Mouse (Mus musculus): ENCODE measurements around the gene Hist1h2ac. TPM values are rescaled to one million over a fixed set of nuclear protein-coding genes. Genes with fewer than 3 reads are reported as not detected.
"Not testable (repeated sequence)": the region's sequence is repeated elsewhere in the genome, so short reads cannot be mapped to it uniquely, and the experiment has no call there.

Hist1h2ac gene
- total RNA-seq, 1 experiment, result 112 TPM

- no peak overlapping the region for H3K27ac ChIP-seq (ENCODE audit: insufficient read depth, low read depth, low read length, poor library complexity, severe bottlenecking)
- no peaks in the 10 kb centered on the region for H3K36me3 ChIP-seq (ENCODE audit: control insufficient read depth, insufficient read depth, low read length, poor library complexity, severe bottlenecking)
- H3K4me1 ChIP-seq (ENCODE audit: control insufficient read depth in 2 of 2, insufficient read depth in 2 of 2, low read length in 2 of 2, poor library complexity in 1 of 2), result peaks cover 4 to 5% of the 10 kb centered on the region in 2 experiments; a peak in 2 of 4 replicates
- H3K9me3 ChIP-seq (ENCODE audit: control insufficient read depth, insufficient read depth, low read depth, low read length), result no peaks in the 10 kb centered on the region
- in situ Hi-C loops (cut with MboI; ENCODE audit: low sequenced_read_pairs in 2 of 2, unreplicated experiment in 2 of 2), result no loop called here
- H3K9ac ChIP-seq (ENCODE audit: insufficient read depth, low read depth, low read length, poor library complexity, severe bottlenecking), result no peak overlapping the region
- no peak overlapping the region for H3K4me3 ChIP-seq (ENCODE audit: insufficient read depth in 1 of 2, low read depth in 1 of 2, low read length in 2 of 2, poor library complexity in 1 of 2, severe bottlenecking in 1 of 2)
- TF ChIP-seq MAFK (IDR thresholded peaks at IDR 0.05; ENCODE audit: insufficient read depth, low read depth, low read length) (no peak), HCFC1 (IDR thresholded peaks at IDR 0.05; ENCODE audit: borderline replicate concordance, insufficient read depth, low read length) (no peak), ZNF384 (IDR thresholded peaks at IDR 0.05; ENCODE audit: low read depth, low read length) (no peak), ZC3H11A (IDR thresholded peaks at IDR 0.05; ENCODE audit: borderline replicate concordance, low read depth, low read length) (no peak), CHD2 (IDR thresholded peaks at IDR 0.05; ENCODE audit: low read depth, low read length) (no peak)
- DNase-seq (ENCODE audit: low read depth, low spot score), result no peak
Measured at GRCm38 (mm10) chr13:23708654-23709053, 24.9 kb upstream of the Hist1h2ac start.

DNA sequence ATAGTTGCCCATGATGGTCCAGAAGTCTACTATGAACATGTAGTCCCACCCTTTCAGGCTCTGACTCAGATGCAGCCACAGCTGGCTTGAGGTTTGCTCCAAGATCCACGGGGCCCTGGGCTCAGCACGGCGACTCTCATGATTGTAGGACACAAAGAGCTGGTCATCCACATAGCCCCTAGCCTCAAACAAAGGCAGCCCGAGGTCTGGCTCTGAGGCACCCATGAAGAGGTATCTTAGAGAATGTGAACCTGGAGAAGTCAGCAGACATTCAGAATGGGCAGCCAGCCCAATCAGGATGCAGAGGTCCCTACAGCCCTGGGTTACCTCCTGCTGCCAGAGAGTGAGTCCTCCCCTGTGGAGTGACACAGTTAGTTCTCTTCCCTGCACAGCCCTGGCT lies 24.3 kb upstream of the Hist1h2ac start:
- Histone ChIP-seq H3K4me1 (ENCODE audit: control insufficient read depth in 2 of 2, insufficient read depth in 2 of 2, low read length in 2 of 2, poor library complexity in 1 of 2) (peaks cover 4 to 5% of the 10 kb centered on the region in 2 experiments; a peak in 2 of 4 replicates), H3K9me3 (ENCODE audit: control insufficient read depth, insufficient read depth, low read depth, low read length) (no peaks in the 10 kb centered on the region), H3K9ac (ENCODE audit: insufficient read depth, low read depth, low read length, poor library complexity, severe bottlenecking) (no peak overlapping the region), H3K36me3 (ENCODE audit: control insufficient read depth, insufficient read depth, low read length, poor library complexity, severe bottlenecking) (no peaks in the 10 kb centered on the region), H3K27ac (ENCODE audit: insufficient read depth, low read depth, low read length, poor library complexity, severe bottlenecking) (no peak overlapping the region), H3K4me3 (ENCODE audit: insufficient read depth in 1 of 2, low read depth in 1 of 2, low read length in 2 of 2, poor library complexity in 1 of 2, severe bottlenecking in 1 of 2) (no peak overlapping the region)
- in situ Hi-C loops (cut with MboI; ENCODE audit: low sequenced_read_pairs in 2 of 2, unreplicated experiment in 2 of 2), result no loop called here
- TF ChIP-seq ZC3H11A (IDR thresholded peaks at IDR 0.05; ENCODE audit: borderline replicate concordance, low read depth, low read length) (no peak), ZNF384 (IDR thresholded peaks at IDR 0.05; ENCODE audit: low read depth, low read length) (no peak), HCFC1 (IDR thresholded peaks at IDR 0.05; ENCODE audit: borderline replicate concordance, insufficient read depth, low read length) (no peak), MAFK (IDR thresholded peaks at IDR 0.05; ENCODE audit: insufficient read depth, low read depth, low read length) (no peak), CHD2 (IDR thresholded peaks at IDR 0.05; ENCODE audit: low read depth, low read length) (no peak)
- DNase-seq (ENCODE audit: low read depth, low spot score), result no peak

GRCm38 (mm10) chr13:23706771-23707170 lies 23.0 kb upstream of the Hist1h2ac start:
- DNase-seq (ENCODE audit: low read depth, low spot score), result no peak
- peaks cover 4 to 5% of the 10 kb centered on the region in 2 experiments; a peak in 2 of 4 replicates for H3K4me1 ChIP-seq (ENCODE audit: control insufficient read depth in 2 of 2, insufficient read depth in 2 of 2, low read length in 2 of 2, poor library complexity in 1 of 2)
- no peaks in the 10 kb centered on the region for H3K36me3 ChIP-seq (ENCODE audit: control insufficient read depth, insufficient read depth, low read length, poor library complexity, severe bottlenecking)
- H3K27ac ChIP-seq (ENCODE audit: insufficient read depth, low read depth, low read length, poor library complexity, severe bottlenecking), result no peak overlapping the region
- TF ChIP-seq ZC3H11A (IDR thresholded peaks at IDR 0.05; ENCODE audit: borderline replicate concordance, low read depth, low read length), result no peak
- no peak for TF ChIP-seq MAFK (IDR thresholded peaks at IDR 0.05; ENCODE audit: insufficient read depth, low read depth, low read length)
- TF ChIP-seq ZNF384 (IDR thresholded peaks at IDR 0.05; ENCODE audit: low read depth, low read length), result no peak
- TF ChIP-seq CHD2 (IDR thresholded peaks at IDR 0.05; ENCODE audit: low read depth, low read length), result no peak
- no peak for TF ChIP-seq HCFC1 (IDR thresholded peaks at IDR 0.05; ENCODE audit: borderline replicate concordance, insufficient read depth, low read length)
- no peaks in the 10 kb centered on the region for H3K9me3 ChIP-seq (ENCODE audit: control insufficient read depth, insufficient read depth, low read depth, low read length)
- no peak overlapping the region for H3K9ac ChIP-seq (ENCODE audit: insufficient read depth, low read depth, low read length, poor library complexity, severe bottlenecking)
- H3K4me3 ChIP-seq (ENCODE audit: insufficient read depth in 1 of 2, low read depth in 1 of 2, low read length in 2 of 2, poor library complexity in 1 of 2, severe bottlenecking in 1 of 2), result no peak overlapping the region
- in situ Hi-C loops (cut with MboI; ENCODE audit: low sequenced_read_pairs in 2 of 2, unreplicated experiment in 2 of 2), result no loop called here

GRCm38 (mm10) chr13:23705751-23706356 lies 22.1 kb upstream of the Hist1h2ac start:
- DNase-seq (ENCODE audit: low read depth, low spot score), result no peak
- H3K27ac ChIP-seq (ENCODE audit: insufficient read depth, low read depth, low read length, poor library complexity, severe bottlenecking), result no peak overlapping the region
- no peak for TF ChIP-seq ZNF384 (IDR thresholded peaks at IDR 0.05; ENCODE audit: low read depth, low read length)
- no peak for TF ChIP-seq HCFC1 (IDR thresholded peaks at IDR 0.05; ENCODE audit: borderline replicate concordance, insufficient read depth, low read length)
- TF ChIP-seq MAFK (IDR thresholded peaks at IDR 0.05; ENCODE audit: insufficient read depth, low read depth, low read length), result no peak
- TF ChIP-seq ZC3H11A (IDR thresholded peaks at IDR 0.05; ENCODE audit: borderline replicate concordance, low read depth, low read length), result no peak
- no peak for TF ChIP-seq CHD2 (IDR thresholded peaks at IDR 0.05; ENCODE audit: low read depth, low read length)
- no peak overlapping the region for H3K9ac ChIP-seq (ENCODE audit: insufficient read depth, low read depth, low read length, poor library complexity, severe bottlenecking)
- in situ Hi-C loops (cut with MboI; ENCODE audit: low sequenced_read_pairs in 2 of 2, unreplicated experiment in 2 of 2), result no loop called here
- H3K4me3 ChIP-seq (ENCODE audit: insufficient read depth in 1 of 2, low read depth in 1 of 2, low read length in 2 of 2, poor library complexity in 1 of 2, severe bottlenecking in 1 of 2), result no peak overlapping the region
- no peaks in the 10 kb centered on the region for H3K36me3 ChIP-seq (ENCODE audit: control insufficient read depth, insufficient read depth, low read length, poor library complexity, severe bottlenecking)
- no peaks in the 10 kb centered on the region for H3K9me3 ChIP-seq (ENCODE audit: control insufficient read depth, insufficient read depth, low read depth, low read length)
- H3K4me1 ChIP-seq (ENCODE audit: control insufficient read depth in 2 of 2, insufficient read depth in 2 of 2, low read length in 2 of 2, poor library complexity in 1 of 2), result peaks cover 4 to 5% of the 10 kb centered on the region in 2 experiments; a peak in 2 of 4 replicates

DNA sequence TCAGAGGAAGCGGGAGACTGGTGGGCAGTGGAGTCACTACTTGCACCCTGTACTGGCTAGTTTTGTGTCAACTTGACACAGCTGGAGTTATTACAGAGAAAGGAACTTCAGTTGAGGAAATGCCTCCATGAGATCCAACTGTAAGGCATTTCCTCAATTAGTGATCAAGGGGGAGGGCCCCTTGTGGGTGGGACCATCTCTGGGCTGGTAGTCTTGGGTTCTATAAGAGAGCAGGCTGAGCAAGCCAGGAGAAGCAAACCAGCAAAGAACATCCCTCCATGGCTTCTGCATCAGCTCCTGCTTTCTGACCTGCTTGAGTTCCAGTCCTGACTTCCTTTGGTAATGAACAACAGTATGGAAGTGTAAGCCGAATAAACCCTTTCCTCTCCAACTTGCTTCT lies 19.1 kb upstream of the Hist1h2ac start:
- H3K36me3 ChIP-seq (ENCODE audit: control insufficient read depth, insufficient read depth, low read length, poor library complexity, severe bottlenecking); DNase-seq (ENCODE audit: low read depth, low spot score); H3K4me3 ChIP-seq (ENCODE audit: insufficient read depth in 1 of 2, low read depth in 1 of 2, low read length in 2 of 2, poor library complexity in 1 of 2, severe bottlenecking in 1 of 2); H3K27ac ChIP-seq (ENCODE audit: insufficient read depth, low read depth, low read length, poor library complexity, severe bottlenecking); H3K9me3 ChIP-seq (ENCODE audit: control insufficient read depth, insufficient read depth, low read depth, low read length); H3K4me1 ChIP-seq (ENCODE audit: control insufficient read depth in 2 of 2, insufficient read depth in 2 of 2, low read length in 2 of 2, poor library complexity in 1 of 2); H3K9ac ChIP-seq (ENCODE audit: insufficient read depth, low read depth, low read length, poor library complexity, severe bottlenecking); in situ Hi-C loops (cut with MboI; ENCODE audit: low sequenced_read_pairs in 2 of 2, unreplicated experiment in 2 of 2): not testable (repeated sequence)
